ENCODE assay signal across 8 mouse cellular contexts in the genomic region with DNA sequence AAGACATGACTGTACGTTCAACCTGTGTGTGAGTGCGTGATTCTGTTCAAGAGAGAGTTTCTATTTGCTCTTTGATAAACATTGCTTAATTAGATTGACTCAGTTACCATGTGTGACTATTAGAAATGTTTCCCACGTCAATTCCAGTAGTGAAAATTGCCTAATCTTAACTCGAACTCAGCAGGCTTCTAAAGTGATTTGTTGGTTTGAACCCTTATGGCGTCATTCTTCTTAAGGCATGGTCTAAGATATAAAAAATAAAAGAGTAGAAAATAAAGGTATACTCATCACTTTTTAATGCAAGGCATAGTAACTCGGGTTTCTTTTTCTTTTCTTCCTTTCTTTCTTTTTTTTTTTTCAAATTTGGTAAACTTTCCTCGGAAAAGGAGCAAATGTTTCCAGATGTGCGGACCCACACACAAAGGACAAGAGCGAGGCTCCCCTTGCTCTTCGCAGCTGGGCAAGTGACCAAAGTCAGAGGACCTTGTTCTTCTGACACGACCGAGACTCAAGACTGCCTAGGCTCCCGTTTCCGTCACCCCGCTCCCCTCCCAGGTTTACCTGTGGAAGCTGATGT. TPM values are rescaled to one million over a fixed set of nuclear protein-coding genes. Genes with fewer than 3 reads are reported as not detected.
A peak's percentile ranks its signal among the peaks of the same experiment; 100 is the strongest.
DNase-seq lines count a peak whose midpoint lies in the region; ATAC-seq and TF ChIP-seq lines count a peak whose summit lies in the region.

No protein-coding gene starts in this region.

- WGBS in lung, adult 2 months: 1% methylated on average over 15 of the region's 15 CpGs
- under 1% methylated on average over 15 of the region's 15 CpGs for WGBS in hindbrain, embryonic 16.5 days
- WGBS in midbrain, embryonic 16.5 days: under 1% methylated on average over 15 of the region's 15 CpGs

- no peaks in the 10 kb centered on the region for H3K36me3 ChIP-seq in hindbrain, embryonic 16.5 days (ENCODE audit: control insufficient read depth, insufficient read depth, low read length)
- 0 out of 2 replicates have a peak, but pooled peaks cover 4% of the 10 kb centered on the region for H3K36me3 ChIP-seq in midbrain, embryonic 16.5 days (ENCODE audit: control insufficient read depth, insufficient read depth, low read length)

- H3K9ac ChIP-seq in hindbrain, embryonic 16.5 days (ENCODE audit: low read depth, low read length): peak overlapping the region; percentile 90
- H3K9ac ChIP-seq in midbrain, embryonic 16.5 days (ENCODE audit: low read depth, low read length): peak overlapping the region; percentile 93

- peaks cover 5% of the 10 kb centered on the region; the same call in 1 of the 2 replicates for H3K4me1 ChIP-seq in lung, adult 2 months (ENCODE audit: control insufficient read depth, insufficient read depth, low read length)
- peaks cover 9% of the 10 kb centered on the region for H3K4me1 ChIP-seq in cortical plate, adult 2 months (ENCODE audit: control insufficient read depth, insufficient read depth, low read length)
- peaks cover 32% of the 10 kb centered on the region for H3K4me1 ChIP-seq in hindbrain, embryonic 16.5 days (ENCODE audit: control insufficient read depth, insufficient read depth, low read depth, low read length)
- H3K4me1 ChIP-seq in midbrain, embryonic 16.5 days (ENCODE audit: control insufficient read depth, insufficient read depth, low read length): peaks cover 40% of the 10 kb centered on the region

- no peaks in the 10 kb centered on the region for H3K27me3 ChIP-seq in hindbrain, embryonic 16.5 days (replicated peaks; ENCODE audit: control insufficient read depth, insufficient read depth, low read length)
- H3K27me3 ChIP-seq in midbrain, embryonic 16.5 days (ENCODE audit: control insufficient read depth, insufficient read depth, low read depth, low read length): no peaks in the 10 kb centered on the region

- no peak for DNase-seq in lung, adult 2 months
- no peak for DNase-seq in lung, postnatal 10 days
- DNase-seq in right cerebral cortex, postnatal 10 days (ENCODE audit: low spot score in 2 of 2): no peak
- DNase-seq in adrenal gland, postnatal 14 days: no peak
- DNase-seq in left cerebral cortex, adult 9 months (ENCODE audit: low spot score in 2 of 2): no peak

- H3K27ac ChIP-seq in cortical plate, adult 2 months (ENCODE audit: insufficient read depth, low read length): peak overlapping the region; percentile 75
- H3K27ac ChIP-seq in hindbrain, embryonic 16.5 days (ENCODE audit: low read depth, low read length): peak overlapping the region; percentile 98
- peak overlapping the region; percentile 97 for H3K27ac ChIP-seq in midbrain, embryonic 16.5 days (ENCODE audit: low read length)

- H3K4me3 ChIP-seq in lung, adult 2 months (replicated peaks; ENCODE audit: extremely low read depth, low read depth, low read length): peak overlapping the region; percentile 91
- H3K4me3 ChIP-seq in cortical plate, adult 2 months (ENCODE audit: insufficient read depth, low read length): peak overlapping the region; percentile 49
- peak overlapping the region; percentile 97 for H3K4me3 ChIP-seq in hindbrain, embryonic 16.5 days (ENCODE audit: low read length)
- H3K4me3 ChIP-seq in midbrain, embryonic 16.5 days (ENCODE audit: low read depth, low read length): peak overlapping the region; percentile 97

- ATAC-seq in hindbrain, embryonic 16.5 days: no peak
- no peak for ATAC-seq in midbrain, embryonic 16.5 days

- H3K9me3 ChIP-seq in hindbrain, embryonic 16.5 days (ENCODE audit: control insufficient read depth, low read length): no peaks in the 10 kb centered on the region
- H3K9me3 ChIP-seq in midbrain, embryonic 16.5 days (replicated peaks; ENCODE audit: control insufficient read depth, low read length, poor library complexity, severe bottlenecking): no peaks in the 10 kb centered on the region

- TF ChIP-seq POLR2A in lung, adult 2 months (IDR thresholded peaks at IDR 0.05; ENCODE audit: borderline replicate concordance, extremely low read depth, low read depth, low read length): peak; percentile 31; the same call in 1 of the 2 replicates
- no peak; the same call in 1 of the 2 replicates for TF ChIP-seq POLR2A in cortical plate, adult 2 months (IDR thresholded peaks at IDR 0.05; ENCODE audit: extremely low read depth, insufficient read depth, low read length)

- peak overlapping the region; percentile 50 for H3K4me2 ChIP-seq in hindbrain, embryonic 16.5 days (ENCODE audit: low read length)
- peak overlapping the region; percentile 71 for H3K4me2 ChIP-seq in midbrain, embryonic 16.5 days (ENCODE audit: low read length)

- no peak for TF ChIP-seq CTCF in lung, adult 2 months (IDR thresholded peaks at IDR 0.05; ENCODE audit: insufficient read depth, low read length)
- no peak for TF ChIP-seq CTCF in cortical plate, adult 2 months (IDR thresholded peaks at IDR 0.05; ENCODE audit: extremely low read depth, insufficient read depth, low read length)

RNA-seq across cellular contexts. Expression of gene Thap2, which starts 0.5 kb away (rescaled TPM):
- 6.1 and 6.2 TPM in 2 replicates for polyA plus RNA-seq in lung, adult 2 months (2012; rRNA removed)
- polyA plus RNA-seq in cortical plate, adult 2 months (2012; rRNA removed): 12.9 and 13.2 TPM in 2 replicates
- polyA plus RNA-seq in hindbrain, embryonic 16.5 days (2015; fragmentation: Nextera tagmentation; extraction: Ambion mirVana): 19.9 and 20.0 TPM in 2 replicates
- 22.8 and 24.8 TPM in 2 replicates for polyA plus RNA-seq in midbrain, embryonic 16.5 days (2015; fragmentation: Nextera tagmentation; extraction: Ambion mirVana)
- 14.5 and 15.4 TPM in 2 replicates for total RNA-seq in adrenal gland, postnatal 14 days (2021)

RNA-seq across cellular contexts. Expression of gene Zfc3h1, which starts 1.0 kb away (rescaled TPM):
- 11.7 and 25.6 TPM in 2 replicates for polyA plus RNA-seq in lung, adult 2 months (2012; rRNA removed)
- 103 and 105 TPM in 2 replicates for polyA plus RNA-seq in cortical plate, adult 2 months (2012; rRNA removed)
- 12.5 and 13.2 TPM in 2 replicates for polyA plus RNA-seq in hindbrain, embryonic 16.5 days (2015; fragmentation: Nextera tagmentation; extraction: Ambion mirVana)
- polyA plus RNA-seq in midbrain, embryonic 16.5 days (2015; fragmentation: Nextera tagmentation; extraction: Ambion mirVana): 14.3 and 17.3 TPM in 2 replicates
- total RNA-seq in adrenal gland, postnatal 14 days (2021): 45.9 and 48.0 TPM in 2 replicates

RNA-seq across cellular contexts. Expression of gene Tmem19, which starts 21.4 kb away (rescaled TPM):
- polyA plus RNA-seq in lung, adult 2 months (2012; rRNA removed): 10.1 and 18.3 TPM in 2 replicates
- 31.2 and 33.5 TPM in 2 replicates for polyA plus RNA-seq in cortical plate, adult 2 months (2012; rRNA removed)
- polyA plus RNA-seq in hindbrain, embryonic 16.5 days (2015; fragmentation: Nextera tagmentation; extraction: Ambion mirVana): 34.0 and 34.1 TPM in 2 replicates
- 37.6 and 38.2 TPM in 2 replicates for polyA plus RNA-seq in midbrain, embryonic 16.5 days (2015; fragmentation: Nextera tagmentation; extraction: Ambion mirVana)
- 23.0 and 27.5 TPM in 2 replicates for total RNA-seq in adrenal gland, postnatal 14 days (2021)
